Mouse (Mus musculus): Measurements from ENCODE around the gene 6030408B16Rik. TPM values are rescaled to one million over a fixed set of nuclear protein-coding genes. Genes with fewer than 3 reads are reported as not detected.

6030408B16Rik gene
- total RNA-seq (2014; rRNA removed) (not detected in 2 replicates), polyA plus RNA-seq (2015; fragmentation: Nextera tagmentation; extraction: Ambion mirVana) (0.22 and 0.33 TPM in 2 replicates)

DNA sequence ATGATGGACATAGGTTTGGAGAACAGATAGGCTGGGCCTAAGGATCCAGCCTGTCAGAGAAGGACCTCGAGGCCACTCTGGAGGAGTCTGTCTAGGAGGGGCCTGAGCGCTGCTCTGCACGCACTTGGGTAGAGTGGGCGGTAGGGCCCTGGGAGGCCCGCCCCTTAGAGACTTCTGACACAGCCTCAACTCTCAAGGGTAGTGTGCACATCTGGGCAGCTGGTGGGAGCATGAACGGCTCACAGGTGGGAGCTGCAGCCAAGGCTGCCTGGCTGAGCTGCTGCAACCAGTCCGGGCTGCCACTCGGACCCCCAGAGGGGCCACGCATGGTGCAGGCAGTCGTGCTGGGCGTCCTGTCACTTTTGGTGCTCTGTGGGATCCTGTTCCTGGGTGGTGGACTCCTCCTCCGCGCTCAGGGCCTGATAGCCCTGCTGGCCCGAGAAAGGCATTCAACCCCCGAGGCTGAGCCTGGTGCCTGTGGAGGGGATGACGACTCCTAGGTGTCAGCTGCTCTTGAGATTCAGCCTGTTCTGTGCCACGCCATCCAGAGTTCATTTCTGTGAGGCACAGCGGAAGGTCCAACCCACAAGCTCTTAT is at the start of gene 6030408B16Rik:
Gene 6030408B16Rik, plus strand, starts transcription at position 188 of the 597 bp plus-strand sequence.
- 65% methylated on average over 18 of the region's 18 CpGs for WGBS
- no peaks in the 10 kb centered on the region for H3K4me1 ChIP-seq (ENCODE audit: insufficient read depth, low read length)

GRCm38 (mm10) chr15:101244012-101244411 is 49.0 kb upstream of the 6030408B16Rik start:
- 67% methylated on average over 3 of the region's 3 CpGs for WGBS
- DNase-seq (ENCODE audit: low spot score), result no peak
- no peak overlapping the region for H3K9ac ChIP-seq (replicated peaks; ENCODE audit: low read length, poor library complexity, severe bottlenecking)

More for the DNA sequence above, at the start of gene 6030408B16Rik:
- no peak within 1 kb of the TSS for H3K4me2 ChIP-seq (ENCODE audit: low read depth, low read length, poor library complexity, severe bottlenecking)
- H3K4me3 ChIP-seq (ENCODE audit: low read depth, low read length), result no peak within 1 kb of the TSS
- no peak within 1 kb of the TSS for H3K9ac ChIP-seq (replicated peaks; ENCODE audit: low read length, poor library complexity, severe bottlenecking)
- ATAC-seq (ENCODE audit: low FRiP score) (0 out of 2 replicates have a peak, but pooled peaks have one; percentile 51), DNase-seq (ENCODE audit: low spot score) (no peak)
- TF ChIP-seq CTCF (IDR thresholded peaks at IDR 0.05), result no peak
- H3K36me3 ChIP-seq (ENCODE audit: insufficient read depth, low read length), result peaks cover 37% of the 10 kb centered on the region
- no peaks in the 10 kb centered on the region for H3K27me3 ChIP-seq (ENCODE audit: insufficient read depth, low read length)
- no peaks in the 10 kb centered on the region for H3K9me3 ChIP-seq (ENCODE audit: low read length)
- H3K27ac ChIP-seq (ENCODE audit: low read depth, low read length), result no peak within 1 kb of the TSS

DNA sequence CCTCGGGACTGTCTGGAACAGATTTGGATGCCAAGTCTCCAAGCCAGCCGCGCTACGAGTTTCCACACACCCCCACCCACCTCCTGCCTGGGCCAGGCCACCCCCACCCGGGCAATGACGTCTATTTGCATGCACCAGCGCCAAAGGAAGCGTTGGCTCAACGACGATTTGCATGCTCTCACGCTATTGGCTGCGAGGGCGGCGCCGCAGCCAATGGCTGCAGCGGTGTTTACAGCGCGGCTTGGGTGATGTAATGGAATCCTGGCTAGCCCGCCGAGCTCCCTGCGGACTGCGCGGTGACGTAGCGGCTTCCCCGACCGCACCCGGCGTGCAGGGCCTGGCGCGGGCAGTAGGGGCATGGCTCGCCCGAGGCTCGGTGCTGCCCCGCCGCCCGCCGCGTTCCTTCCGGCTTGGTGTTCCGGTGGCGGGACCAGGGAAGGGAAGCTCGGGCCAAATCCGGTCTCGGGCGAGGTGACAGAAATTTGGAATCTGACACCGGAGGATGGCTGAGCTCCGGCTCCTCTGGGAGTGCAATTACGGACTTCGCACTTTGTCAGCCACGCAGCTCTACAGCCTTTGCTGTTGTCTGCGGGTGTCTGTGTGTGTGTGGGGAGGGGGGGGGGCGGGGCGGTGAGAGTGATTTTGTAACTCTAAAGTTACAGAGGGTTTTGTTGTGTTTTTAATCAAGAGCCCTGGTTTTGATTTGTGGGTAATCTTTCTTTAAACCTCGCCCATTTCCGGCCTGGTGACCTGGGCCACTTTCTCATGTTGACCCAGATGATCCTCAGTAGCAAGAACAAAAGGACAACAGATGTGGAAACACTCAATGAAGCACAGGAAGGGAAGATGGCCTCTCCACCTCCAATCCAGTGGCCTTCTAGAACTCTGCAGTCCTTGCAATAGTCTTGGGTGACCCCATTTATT is 46.5 kb upstream of the 6030408B16Rik start:
- Histone ChIP-seq H3K9me3 (ENCODE audit: low read length) (no peaks in the 10 kb centered on the region), H3K4me3 (ENCODE audit: low read depth, low read length) (peak overlapping the region; percentile 44), H3K27ac (ENCODE audit: low read depth, low read length) (peak overlapping the region; percentile 73), H3K36me3 (ENCODE audit: insufficient read depth, low read length) (no peaks in the 10 kb centered on the region), H3K9ac (replicated peaks; ENCODE audit: low read length, poor library complexity, severe bottlenecking) (peak overlapping the region; percentile 51), H3K4me1 (ENCODE audit: insufficient read depth, low read length) (no peaks in the 10 kb centered on the region; the same call in 1 of the 2 replicates), H3K27me3 (ENCODE audit: insufficient read depth, low read length) (no peaks in the 10 kb centered on the region), H3K4me2 (ENCODE audit: low read depth, low read length, poor library complexity, severe bottlenecking) (peak overlapping the region; percentile 57)
- peak; percentile 58; the same call in 1 of the 2 replicates for TF ChIP-seq CTCF (IDR thresholded peaks at IDR 0.05)
- DNase-seq (ENCODE audit: low spot score) (peak; percentile 99), ATAC-seq (ENCODE audit: low FRiP score) (peak; percentile 97)
- WGBS, result 2% methylated on average over 55 of the region's 56 CpGs

More at GRCm38 (mm10) chr15:101244012-101244411, 49.0 kb upstream of the 6030408B16Rik start:
- Histone ChIP-seq H3K9me3 (ENCODE audit: low read length) (no peaks in the 10 kb centered on the region), H3K27me3 (ENCODE audit: insufficient read depth, low read length) (no peaks in the 10 kb centered on the region), H3K4me1 (ENCODE audit: insufficient read depth, low read length) (no peaks in the 10 kb centered on the region; the same call in none of the 2 replicates), H3K4me2 (ENCODE audit: low read depth, low read length, poor library complexity, severe bottlenecking) (no peak overlapping the region), H3K4me3 (ENCODE audit: low read depth, low read length) (no peak overlapping the region), H3K36me3 (ENCODE audit: insufficient read depth, low read length) (no peaks in the 10 kb centered on the region), H3K27ac (ENCODE audit: low read depth, low read length) (no peak overlapping the region)
- no peak for ATAC-seq (ENCODE audit: low FRiP score)
- no peak for TF ChIP-seq CTCF (IDR thresholded peaks at IDR 0.05)

GRCm38 (mm10) chr15:101247155-101247498 is 45.9 kb upstream of the 6030408B16Rik start:
- Histone ChIP-seq H3K4me2 (ENCODE audit: low read depth, low read length, poor library complexity, severe bottlenecking) (peak overlapping the region; percentile 57), H3K27me3 (ENCODE audit: insufficient read depth, low read length) (no peaks in the 10 kb centered on the region), H3K4me3 (ENCODE audit: low read depth, low read length) (peak overlapping the region; percentile 44), H3K27ac (ENCODE audit: low read depth, low read length) (0 out of 2 replicates have a peak overlapping the region, but pooled peaks have one; percentile 73), H3K9me3 (ENCODE audit: low read length) (no peaks in the 10 kb centered on the region), H3K4me1 (ENCODE audit: insufficient read depth, low read length) (no peaks in the 10 kb centered on the region; the same call in 1 of the 2 replicates), H3K9ac (replicated peaks; ENCODE audit: low read length, poor library complexity, severe bottlenecking) (peak overlapping the region; percentile 51), H3K36me3 (ENCODE audit: insufficient read depth, low read length) (no peaks in the 10 kb centered on the region)
- TF ChIP-seq CTCF (IDR thresholded peaks at IDR 0.05), result no peak
- 81% methylated on average over 1 of the region's 1 CpGs for WGBS
- DNase-seq (ENCODE audit: low spot score) (no peak), ATAC-seq (ENCODE audit: low FRiP score) (no peak)

- DNase-seq (ENCODE audit: low spot score) (no peak), ATAC-seq (ENCODE audit: low FRiP score) (no peak)
- Histone ChIP-seq H3K9me3 (ENCODE audit: low read length) (no peaks in the 10 kb centered on the region), H3K27me3 (ENCODE audit: insufficient read depth, low read length) (no peaks in the 10 kb centered on the region), H3K4me2 (ENCODE audit: low read depth, low read length, poor library complexity, severe bottlenecking) (no peak overlapping the region), H3K36me3 (ENCODE audit: insufficient read depth, low read length) (no peaks in the 10 kb centered on the region), H3K4me3 (ENCODE audit: low read depth, low read length) (no peak overlapping the region), H3K9ac (replicated peaks; ENCODE audit: low read length, poor library complexity, severe bottlenecking) (no peak overlapping the region), H3K27ac (ENCODE audit: low read depth, low read length) (no peak overlapping the region), H3K4me1 (ENCODE audit: insufficient read depth, low read length) (no peaks in the 10 kb centered on the region; the same call in 1 of the 2 replicates)
- TF ChIP-seq CTCF (IDR thresholded peaks at IDR 0.05), result no peak
- WGBS, result 68% methylated on average over 5 of the region's 5 CpGs
Observed at GRCm38 (mm10) chr15:101248029-101248710, 44.8 kb upstream of the 6030408B16Rik start.
